Mouse (Mus musculus): ENCODE results near the gene Ugt1a8.
A peak's percentile ranks its signal among the peaks of the same experiment; 100 is the strongest.
"Not testable (repeated sequence)": the region's sequence is repeated elsewhere in the genome, so short reads cannot be mapped to it uniquely, and the experiment has no call there.

Ugt1a8 gene

DNA sequence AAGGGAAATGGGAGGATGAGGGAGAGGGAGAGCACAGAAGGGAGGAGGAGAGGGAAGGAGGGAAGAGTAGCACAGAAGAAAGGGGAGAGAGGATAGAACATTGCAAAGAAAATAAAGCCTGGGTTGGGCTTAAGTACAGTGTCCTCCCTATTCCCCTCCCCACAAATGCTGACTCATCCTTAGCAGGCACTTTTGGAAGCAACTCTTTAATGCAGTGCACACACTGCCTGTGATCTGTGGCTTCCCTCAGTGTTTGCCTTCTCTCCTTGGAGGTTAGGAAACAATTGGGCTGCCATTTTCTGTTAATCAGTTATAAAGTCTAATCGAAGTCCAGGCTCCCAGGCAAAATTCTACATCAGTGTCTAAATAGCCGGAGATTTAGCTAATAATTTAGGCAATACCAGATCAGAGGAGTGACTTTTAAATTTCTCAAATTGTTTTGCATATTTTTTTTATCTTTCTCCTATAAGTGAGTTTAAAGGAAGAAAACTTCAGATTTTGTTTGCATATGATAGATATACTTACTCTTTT, 21.5 kb downstream of the Ugt1a8 start:
- DNase-seq (ENCODE audit: low spot score) = not testable (repeated sequence)

DNA sequence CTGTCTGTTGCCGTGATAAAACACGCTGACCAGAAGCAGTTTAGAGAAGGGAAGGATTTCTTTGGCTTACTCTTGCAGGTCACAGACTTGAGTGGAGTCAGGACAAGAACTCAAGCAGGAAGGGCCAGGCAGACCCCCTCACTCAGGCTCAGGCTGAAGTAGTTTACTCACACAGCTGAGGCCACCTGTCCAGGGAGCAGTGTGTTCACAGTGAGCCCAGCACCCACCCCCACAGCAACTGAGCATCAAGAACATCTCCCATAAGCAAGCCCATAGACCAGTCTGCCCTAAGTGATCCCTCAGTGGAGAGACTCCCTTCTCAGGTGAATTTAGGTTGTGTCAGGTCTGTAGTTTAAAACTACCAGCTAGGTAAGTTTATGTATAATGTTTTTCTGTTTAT, 22.0 kb downstream of the Ugt1a8 start:
- not testable (repeated sequence) for DNase-seq (ENCODE audit: low spot score)

- not testable (repeated sequence) for DNase-seq (ENCODE audit: low spot score)
Measured at GRCm38 (mm10) chr1:88112769-88113168, 25.2 kb downstream of the Ugt1a8 start.

DNA sequence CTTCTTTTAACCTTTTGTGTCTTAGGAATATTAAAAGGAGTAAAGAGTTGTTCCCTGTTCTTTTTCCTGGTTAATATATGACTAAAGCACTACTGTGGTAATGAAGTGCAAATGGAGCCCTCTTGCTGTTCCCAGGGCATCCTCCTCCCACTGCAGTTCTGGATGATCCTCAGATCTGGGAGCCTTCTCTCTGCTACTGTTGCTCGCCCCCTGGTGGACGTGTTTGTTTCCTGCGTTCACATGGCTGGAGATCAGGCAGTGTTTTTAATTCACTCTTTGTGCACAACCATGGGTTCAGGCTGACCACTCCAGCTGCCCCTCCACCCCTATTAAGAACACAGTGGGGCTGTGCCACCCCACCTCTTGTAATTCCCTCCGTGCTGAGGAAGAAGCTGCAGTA, 32.9 kb downstream of the Ugt1a8 start:
- DNase-seq (ENCODE audit: low spot score) = not testable (repeated sequence)

GRCm38 (mm10) chr1:88121521-88121920, 33.9 kb downstream of the Ugt1a8 start:
- DNase-seq (ENCODE audit: low spot score) = not testable (repeated sequence)

DNA sequence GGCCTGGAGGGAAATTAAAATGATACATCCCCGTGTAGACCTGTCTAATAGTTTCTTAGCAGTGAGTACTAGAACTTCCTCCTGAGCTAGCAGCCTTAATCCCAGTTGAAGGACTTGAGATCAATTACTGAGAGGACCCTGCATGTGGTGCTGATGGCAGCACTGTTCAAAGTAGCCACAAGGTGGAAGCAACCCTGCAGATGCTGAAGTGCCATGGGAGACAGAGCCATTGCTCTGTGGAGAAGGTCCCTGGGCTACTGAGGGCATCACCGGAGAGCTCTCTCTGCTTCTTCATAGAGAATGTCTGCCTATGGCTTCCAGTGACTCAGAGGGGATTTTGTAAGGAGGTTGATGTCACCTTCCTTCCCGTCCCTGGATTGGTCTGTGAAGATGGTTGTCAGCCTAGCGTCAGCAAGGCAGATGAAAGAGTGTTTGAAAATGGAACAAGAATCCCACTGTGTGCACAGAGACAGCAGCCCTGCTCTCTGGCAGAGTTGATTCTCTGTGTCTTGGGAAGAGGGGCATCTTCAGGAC, 38.3 kb downstream of the Ugt1a8 start:
- DNase-seq (ENCODE audit: low spot score) = not testable (repeated sequence)

- not testable (repeated sequence) for DNase-seq (ENCODE audit: low spot score)
Measured at GRCm38 (mm10) chr1:88129091-88129490, 41.5 kb downstream of the Ugt1a8 start.

GRCm38 (mm10) chr1:88130223-88130622, 42.6 kb downstream of the Ugt1a8 start:
- not testable (repeated sequence) for DNase-seq (ENCODE audit: low spot score)

DNA sequence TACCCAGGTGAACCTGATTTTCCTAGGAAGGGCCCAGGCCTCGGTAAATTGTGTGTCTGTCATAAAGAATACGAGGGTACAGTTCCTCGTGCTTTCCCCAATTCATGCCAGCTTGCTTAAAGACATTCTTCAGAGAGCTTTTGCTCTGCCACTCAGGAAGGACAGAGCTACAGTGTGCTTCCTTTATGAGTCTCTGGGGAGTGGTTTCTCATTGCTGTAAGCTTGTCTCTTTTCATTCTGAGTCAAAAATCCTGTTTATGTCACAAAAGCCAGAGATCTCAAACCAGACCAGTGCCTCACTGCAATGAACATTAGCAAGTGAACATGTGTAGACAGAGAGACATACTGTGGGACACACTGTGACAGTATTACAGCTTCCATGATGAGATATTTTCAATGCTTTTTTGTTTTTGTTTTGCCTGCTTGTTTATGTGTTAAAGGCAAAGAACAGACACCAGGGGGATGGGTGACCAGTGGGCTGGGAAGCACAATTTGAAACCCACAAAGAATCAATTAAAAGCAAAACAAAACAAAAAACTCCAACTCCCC, 46.4 kb downstream of the Ugt1a8 start:
- no peak for DNase-seq (ENCODE audit: low spot score)

- DNase-seq (ENCODE audit: low spot score) = peak; percentile 27
Measured at GRCm38 (mm10) chr1:88134457-88135011, 46.9 kb downstream of the Ugt1a8 start, which contains the start of gene Ugt1a6a. Gene Ugt1a6a (plus strand): TSS chr1:88134809.

- DNase-seq (ENCODE audit: low spot score) = not testable (repeated sequence)
Measured at GRCm38 (mm10) chr1:88135229-88135904, 47.8 kb downstream of the Ugt1a8 start.

DNA sequence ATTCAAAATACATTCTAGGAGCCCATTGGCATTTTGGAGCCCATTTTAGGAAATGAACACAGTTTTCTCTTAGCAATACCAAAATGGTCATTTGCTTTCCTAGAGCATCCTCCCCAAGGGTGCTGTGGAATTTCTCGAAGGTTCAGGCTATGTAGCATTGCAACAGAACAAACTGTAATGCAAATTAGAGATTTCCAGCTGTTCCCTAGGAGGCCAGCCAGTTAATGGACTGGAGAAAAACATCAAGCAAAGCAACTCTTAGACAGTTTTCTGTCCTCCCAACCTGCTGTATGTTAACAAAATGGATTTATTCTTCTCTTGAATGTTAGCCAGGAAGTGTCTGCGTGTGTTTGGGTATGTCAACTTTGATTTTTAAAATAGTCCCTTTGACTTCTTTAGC, 49.0 kb downstream of the Ugt1a8 start:
- DNase-seq (ENCODE audit: low spot score) = peak; percentile 16

DNA sequence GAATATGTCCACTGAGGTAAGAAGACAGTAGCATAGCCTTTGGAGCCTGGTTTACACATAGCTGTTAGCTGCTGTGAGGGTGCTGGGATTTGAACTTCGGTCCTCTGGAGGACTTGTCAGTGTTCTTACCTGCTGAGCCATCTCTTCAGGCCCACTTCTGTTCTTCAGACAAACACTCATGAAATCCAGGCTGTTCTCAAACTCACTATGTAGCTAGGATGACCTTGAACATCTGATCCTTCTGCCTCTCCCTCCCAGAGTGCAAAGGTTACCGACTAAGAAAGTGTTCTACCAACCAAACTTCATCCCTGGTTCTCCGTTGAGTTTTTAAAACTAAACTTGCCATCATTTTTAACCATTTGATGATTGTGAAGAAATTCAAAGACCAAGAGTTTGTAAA, 49.7 kb downstream of the Ugt1a8 start:
- no peak for DNase-seq (ENCODE audit: low spot score)

DNA sequence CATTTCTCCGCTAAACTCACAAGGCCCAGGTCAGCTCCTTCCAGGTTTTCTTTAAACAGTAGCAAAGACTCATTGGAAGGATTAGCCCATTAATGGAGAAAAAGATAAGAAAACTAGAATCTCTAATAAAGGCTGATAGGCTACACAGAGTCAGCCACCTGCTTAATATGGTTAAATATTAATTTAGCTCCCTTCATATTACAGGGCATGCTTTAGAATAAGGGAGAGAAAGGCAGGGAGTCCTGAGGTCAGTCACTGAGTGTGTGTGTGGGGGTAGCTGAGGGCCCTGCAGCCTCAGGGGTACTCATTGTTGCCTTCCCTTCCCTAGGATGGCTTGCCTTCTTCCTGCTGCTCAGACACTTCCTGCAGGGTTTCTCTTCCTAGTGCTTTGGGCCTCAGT, 50.5 kb downstream of the Ugt1a8 start:
- DNase-seq (ENCODE audit: low spot score) = no peak

- DNase-seq (ENCODE audit: low spot score) = not testable (repeated sequence)
Measured at GRCm38 (mm10) chr1:88140492-88140891, 52.9 kb downstream of the Ugt1a8 start.

DNA sequence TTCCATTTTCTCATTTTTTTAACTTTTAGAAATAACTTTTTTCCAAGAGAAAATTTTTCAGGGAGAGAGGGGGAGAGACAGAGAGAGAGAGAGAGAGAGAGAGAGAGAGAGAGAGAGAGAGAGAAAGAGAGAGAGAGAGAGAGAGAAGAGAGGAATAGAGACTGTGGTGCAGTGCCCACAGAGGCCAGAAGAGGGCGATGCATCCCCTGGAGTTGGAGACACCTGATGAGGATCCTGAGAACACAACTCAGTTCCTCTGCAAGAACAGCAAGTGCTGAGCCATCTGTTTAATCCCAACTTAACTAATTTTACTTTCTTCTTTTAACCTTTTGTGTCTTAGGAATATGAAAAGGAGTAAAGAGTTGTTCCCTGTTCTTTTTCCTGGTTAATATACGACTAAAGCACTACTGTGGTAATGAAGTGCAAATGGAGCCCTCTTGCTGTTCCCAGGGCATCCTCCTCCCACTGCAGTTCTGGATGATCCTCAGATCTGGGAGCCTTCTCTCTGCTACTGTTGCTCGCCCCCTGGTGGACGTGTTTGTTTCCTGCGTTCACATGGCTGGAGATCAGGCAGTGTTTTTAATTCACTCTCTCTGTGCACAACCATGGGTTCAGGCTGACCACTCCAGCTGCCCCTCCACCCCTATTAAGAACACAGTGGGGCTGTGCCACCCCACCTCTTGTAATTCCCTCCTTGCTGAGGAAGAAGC, 56.5 kb downstream of the Ugt1a8 start:
- peak; percentile 16 for DNase-seq (ENCODE audit: low spot score)

DNA sequence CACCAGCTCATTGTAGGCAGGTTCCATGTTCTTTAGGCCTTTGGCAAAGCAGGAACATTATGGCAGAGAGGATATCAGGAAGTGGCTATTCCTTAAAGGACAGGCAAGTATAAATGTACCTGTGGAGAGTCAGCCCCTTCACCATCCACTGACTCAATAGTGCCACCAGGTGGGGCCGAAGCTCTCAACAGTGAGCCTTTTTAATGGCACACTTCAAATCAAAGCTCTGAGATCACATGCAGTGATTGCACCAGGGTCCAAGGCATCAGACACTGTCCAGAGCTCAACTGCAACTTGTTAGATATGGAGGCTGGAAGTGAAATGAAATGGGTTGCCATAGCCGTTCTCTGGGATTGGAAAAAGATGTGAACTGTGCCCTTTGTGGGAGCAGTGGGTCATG, 57.7 kb downstream of the Ugt1a8 start:
- not testable (repeated sequence) for DNase-seq (ENCODE audit: low spot score)

GRCm38 (mm10) chr1:88150133-88150532, 62.5 kb downstream of the Ugt1a8 start:
- DNase-seq (ENCODE audit: low spot score) = not testable (repeated sequence)

GRCm38 (mm10) chr1:88158430-88158829, 70.8 kb downstream of the Ugt1a8 start:
- no peak for DNase-seq (ENCODE audit: low spot score)

DNA sequence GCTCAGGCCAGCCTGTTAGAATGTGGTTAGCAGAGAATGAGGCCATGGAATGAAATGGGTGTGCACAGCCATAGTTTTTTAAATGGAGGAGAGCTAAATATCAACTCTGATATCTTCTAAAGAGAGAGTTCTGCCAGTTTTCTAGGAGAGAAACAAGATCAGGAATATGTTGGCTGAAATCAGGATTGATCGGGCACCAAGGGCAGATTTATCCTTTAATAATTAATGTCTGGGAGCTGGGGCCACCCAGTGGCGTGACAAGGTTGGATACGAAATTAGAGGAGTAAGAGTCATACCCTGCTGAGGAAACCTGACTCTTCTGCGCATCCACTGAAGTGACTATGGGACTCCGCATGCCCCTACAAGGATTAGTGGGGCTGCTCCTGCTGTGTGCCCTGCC, 78.1 kb downstream of the Ugt1a8 start, which contains the start of gene Ugt1a5:
Gene Ugt1a5 (plus strand): TSS at position 302 of the 400 bp plus-strand sequence.
- no peak for DNase-seq (ENCODE audit: low spot score)

DNA sequence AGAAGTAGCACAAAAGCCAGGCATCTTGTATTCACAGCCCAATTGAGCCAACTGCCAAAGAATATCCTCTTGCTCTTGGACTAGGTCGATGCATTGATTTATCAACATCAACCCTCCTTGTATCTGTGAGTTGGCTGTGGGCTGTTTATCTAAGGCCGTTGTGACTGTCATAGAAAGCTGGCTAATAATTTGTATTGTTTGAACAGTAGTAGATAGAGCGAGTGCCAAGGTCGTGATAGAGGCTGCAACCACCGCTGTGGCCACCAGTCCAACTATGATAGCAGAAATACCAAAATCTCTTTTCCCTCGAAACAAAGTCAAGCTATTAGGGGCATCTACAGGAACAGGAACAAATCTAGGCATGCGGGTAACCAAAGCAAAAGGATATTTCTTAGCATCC, 84.6 kb downstream of the Ugt1a8 start:
- DNase-seq (ENCODE audit: low spot score) = not testable (repeated sequence)

- DNase-seq (ENCODE audit: low spot score) = no peak
Measured at GRCm38 (mm10) chr1:88179657-88180056, 92.0 kb downstream of the Ugt1a8 start.
